Mouse (Mus musculus): ENCODE results near the gene Gm156.
A peak's percentile ranks its signal among the peaks of the same experiment; 100 is the strongest.
"Not testable (repeated sequence)": the region's sequence is repeated elsewhere in the genome, so short reads cannot be mapped to it uniquely, and the experiment has no call there.

The Gm156 gene

GRCm38 (mm10) chr6:129784170-129784569 is at the start of gene Gm156:
Gene Gm156 (minus strand): TSS chr6:129784270.
- not testable (repeated sequence) for DNase-seq (ENCODE audit: low read depth, low spot score)

GRCm38 (mm10) chr6:129825559-129825958 is 41.5 kb upstream of the Gm156 start:
- peak; percentile 38 for DNase-seq (ENCODE audit: low read depth, low spot score)

- DNase-seq (ENCODE audit: low read depth, low spot score), result peak; percentile 13
These were observed 39.9 kb upstream of the Gm156 start for GRCm38 (mm10) chr6:129824004-129824403.

GRCm38 (mm10) chr6:129817731-129818130 is 33.7 kb upstream of the Gm156 start:
- DNase-seq (ENCODE audit: low read depth, low spot score), result no peak

- no peak for DNase-seq (ENCODE audit: low read depth, low spot score)
These were observed 36.4 kb downstream of the Gm156 start for GRCm38 (mm10) chr6:129747654-129748032.

GRCm38 (mm10) chr6:129747016-129747653 is 36.9 kb downstream of the Gm156 start:
- peak; percentile 40 for DNase-seq (ENCODE audit: low read depth, low spot score)

- no peak for DNase-seq (ENCODE audit: low read depth, low spot score)
These were observed 37.9 kb downstream of the Gm156 start for GRCm38 (mm10) chr6:129746151-129746550.

- DNase-seq (ENCODE audit: low read depth, low spot score), result no peak
These were observed 43.9 kb downstream of the Gm156 start, which contains the start of gene Klri2 for GRCm38 (mm10) chr6:129740069-129740721. Gene Klri2 (minus strand): TSS chr6:129740484.

GRCm38 (mm10) chr6:129736414-129736813 is 47.7 kb downstream of the Gm156 start:
- DNase-seq (ENCODE audit: low read depth, low spot score), result no peak

GRCm38 (mm10) chr6:129727237-129727636 is 56.8 kb downstream of the Gm156 start:
- no peak for DNase-seq (ENCODE audit: low read depth, low spot score)

- DNase-seq (ENCODE audit: low read depth, low spot score), result no peak
These were observed 62.7 kb downstream of the Gm156 start for GRCm38 (mm10) chr6:129721390-129721789.

GRCm38 (mm10) chr6:129720487-129720886 is 63.6 kb downstream of the Gm156 start:
- no peak for DNase-seq (ENCODE audit: low read depth, low spot score)

- DNase-seq (ENCODE audit: low read depth, low spot score), result no peak
These were observed 67.0 kb downstream of the Gm156 start, which contains the start of gene Klri1 for GRCm38 (mm10) chr6:129717032-129717431. Gene Klri1 (minus strand): TSS chr6:129717132.

All from 3T3-L1 (cell line).